Mouse (Mus musculus): ENCODE measurements around the gene Med8. TPM values are rescaled to one million over a fixed set of nuclear protein-coding genes. Genes with fewer than 3 reads are reported as not detected.

Med8 gene
- total and polyA plus RNA-seq, 2 experiments from 2014 or later: 79.6 to 96.2 TPM

GRCm38 (mm10) chr4:118365991-118366390 is 43.1 kb upstream of the Med8 start:
- Histone ChIP-seq H3K27ac (ENCODE audit: low read depth, low read length) (no peak overlapping the region), H3K4me3 (ENCODE audit: low read depth, low read length) (no peak overlapping the region), H3K27me3 (ENCODE audit: insufficient read depth, low read length) (no peaks in the 10 kb centered on the region), H3K4me2 (ENCODE audit: low read depth) (no peak overlapping the region), H3K9ac (no peak overlapping the region), H3K36me3 (ENCODE audit: insufficient read depth) (peaks cover 79% of the 10 kb centered on the region), H3K4me1 (ENCODE audit: insufficient read depth) (no peaks in the 10 kb centered on the region), H3K9me3 (ENCODE audit: low read length) (no peaks in the 10 kb centered on the region)
- WGBS: 90% methylated on average over 14 of the region's 14 CpGs
- TF ChIP-seq CTCF (IDR thresholded peaks at IDR 0.05; ENCODE audit: low read depth): no peak
- no peak for ATAC-seq
- DNase-seq: no peak

- Histone ChIP-seq H3K27ac (ENCODE audit: low read depth, low read length) (no peak overlapping the region), H3K9me3 (ENCODE audit: low read length) (no peaks in the 10 kb centered on the region), H3K9ac (no peak overlapping the region), H3K4me2 (ENCODE audit: low read depth) (no peak overlapping the region), H3K4me1 (ENCODE audit: insufficient read depth) (no peaks in the 10 kb centered on the region), H3K36me3 (ENCODE audit: insufficient read depth) (peaks cover 85% of the 10 kb centered on the region), H3K27me3 (ENCODE audit: insufficient read depth, low read length) (no peaks in the 10 kb centered on the region), H3K4me3 (ENCODE audit: low read depth, low read length) (no peak overlapping the region)
- no peak for TF ChIP-seq CTCF (IDR thresholded peaks at IDR 0.05; ENCODE audit: low read depth)
- no peak for DNase-seq
- no peak for ATAC-seq
- 85% methylated on average over 12 of the region's 12 CpGs for WGBS
Measured at GRCm38 (mm10) chr4:118367551-118367950, 41.6 kb upstream of the Med8 start.

DNA sequence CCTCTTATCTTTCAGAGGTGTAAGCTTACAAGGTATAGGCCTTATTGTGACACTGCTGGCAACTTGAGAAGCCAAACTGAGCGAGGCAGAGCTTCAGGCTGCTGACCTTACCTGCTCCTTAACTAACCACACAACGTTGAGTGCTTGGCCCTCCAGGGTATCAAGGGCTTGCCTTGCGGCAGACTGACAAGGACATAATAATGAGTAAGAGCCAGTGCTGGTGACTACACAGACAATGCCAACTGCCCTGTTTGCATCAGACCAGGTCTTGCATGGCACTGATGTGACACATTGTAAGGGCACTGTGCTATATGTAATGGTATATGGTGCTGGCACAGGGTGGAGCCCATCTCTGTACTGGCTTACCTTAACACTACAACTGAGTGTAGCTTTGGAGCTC is 40.5 kb upstream of the Med8 start:
- Histone ChIP-seq H3K27ac (ENCODE audit: low read depth, low read length) (no peak overlapping the region), H3K36me3 (ENCODE audit: insufficient read depth) (peaks cover 85% of the 10 kb centered on the region), H3K4me2 (ENCODE audit: low read depth) (no peak overlapping the region), H3K9ac (no peak overlapping the region), H3K27me3 (ENCODE audit: insufficient read depth, low read length) (no peaks in the 10 kb centered on the region), H3K4me1 (ENCODE audit: insufficient read depth) (no peaks in the 10 kb centered on the region), H3K4me3 (ENCODE audit: low read depth, low read length) (no peak overlapping the region), H3K9me3 (ENCODE audit: low read length) (no peaks in the 10 kb centered on the region)
- no peak for TF ChIP-seq CTCF (IDR thresholded peaks at IDR 0.05; ENCODE audit: low read depth)
- ATAC-seq (no peak), DNase-seq (no peak)
- 96% methylated on average over 3 of the region's 3 CpGs for WGBS

DNA sequence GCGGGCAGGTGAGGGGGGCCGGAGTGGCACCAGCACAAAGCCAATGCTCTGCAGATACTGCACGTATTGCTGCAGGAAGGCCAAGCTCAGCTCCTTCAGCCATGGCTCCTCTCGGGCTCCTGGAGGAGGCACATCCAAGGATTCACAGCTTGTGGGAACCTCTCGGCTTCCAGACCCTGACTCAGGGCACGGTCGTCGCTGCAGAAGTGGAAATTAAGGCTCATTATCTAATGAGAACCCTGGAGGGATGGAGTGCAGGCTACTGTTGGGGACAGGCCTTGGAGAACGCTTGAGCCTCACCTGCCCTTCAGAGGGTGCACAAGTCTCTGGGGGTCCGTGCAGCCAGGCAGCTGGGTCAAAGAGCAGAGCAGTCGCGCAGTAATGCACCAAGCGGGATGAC is 37.3 kb upstream of the Med8 start:
- no peak for TF ChIP-seq CTCF (IDR thresholded peaks at IDR 0.05; ENCODE audit: low read depth)
- WGBS: 93% methylated on average over 13 of the region's 13 CpGs
- no peak overlapping the region for H3K4me3 ChIP-seq (ENCODE audit: low read depth, low read length)

GRCm38 (mm10) chr4:118375999-118376398 is 33.1 kb upstream of the Med8 start:
- no peak for TF ChIP-seq CTCF (IDR thresholded peaks at IDR 0.05; ENCODE audit: low read depth)
- H3K9me3 ChIP-seq (ENCODE audit: low read length): no peaks in the 10 kb centered on the region
- H3K27ac ChIP-seq (ENCODE audit: low read depth, low read length): no peak overlapping the region
- H3K4me1 ChIP-seq (ENCODE audit: insufficient read depth): no peaks in the 10 kb centered on the region
- no peak overlapping the region for H3K4me2 ChIP-seq (ENCODE audit: low read depth)
- WGBS: 94% methylated on average over 6 of the region's 6 CpGs
- no peak overlapping the region for H3K9ac ChIP-seq
- no peak for DNase-seq
- no peak overlapping the region for H3K4me3 ChIP-seq (ENCODE audit: low read depth, low read length)
- H3K27me3 ChIP-seq (ENCODE audit: insufficient read depth, low read length): no peaks in the 10 kb centered on the region
- peaks cover 97% of the 10 kb centered on the region for H3K36me3 ChIP-seq (ENCODE audit: insufficient read depth)
- no peak for ATAC-seq

More for the DNA sequence above, 37.3 kb upstream of the Med8 start:
- DNase-seq (no peak), ATAC-seq (no peak)
- no peak overlapping the region for H3K4me2 ChIP-seq (ENCODE audit: low read depth)
- no peaks in the 10 kb centered on the region for H3K9me3 ChIP-seq (ENCODE audit: low read length)
- H3K36me3 ChIP-seq (ENCODE audit: insufficient read depth): peaks cover 91% of the 10 kb centered on the region
- H3K27ac ChIP-seq (ENCODE audit: low read depth, low read length): no peak overlapping the region
- H3K27me3 ChIP-seq (ENCODE audit: insufficient read depth, low read length): no peaks in the 10 kb centered on the region
- H3K9ac ChIP-seq: no peak overlapping the region
- H3K4me1 ChIP-seq (ENCODE audit: insufficient read depth): no peaks in the 10 kb centered on the region

DNA sequence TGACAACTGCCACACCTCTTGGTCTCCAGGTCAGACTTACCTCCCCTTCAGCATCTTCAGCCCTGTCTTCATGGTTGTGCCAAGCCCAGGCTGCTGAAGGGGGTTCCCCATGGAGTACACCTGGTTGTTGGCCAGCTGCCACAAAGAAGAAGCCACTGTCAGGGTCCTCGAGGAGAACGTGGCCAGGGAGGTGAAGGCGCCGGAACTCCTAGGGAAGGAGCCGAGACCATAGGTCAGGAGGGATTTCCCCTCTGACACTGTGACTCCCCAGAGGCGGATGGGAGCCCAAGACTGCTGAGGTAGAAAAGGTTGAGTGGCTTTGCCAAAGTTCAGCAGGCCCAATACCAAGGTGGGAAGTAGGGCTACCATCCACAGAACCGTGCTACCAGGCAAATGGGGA is 25.9 kb upstream of the Med8 start:
- 93% methylated on average over 7 of the region's 7 CpGs for WGBS
- peaks cover 99% of the 10 kb centered on the region for H3K36me3 ChIP-seq (ENCODE audit: insufficient read depth)
- no peak for ATAC-seq
- H3K9me3 ChIP-seq (ENCODE audit: low read length): no peaks in the 10 kb centered on the region
- H3K4me1 ChIP-seq (ENCODE audit: insufficient read depth): no peaks in the 10 kb centered on the region
- H3K27ac ChIP-seq (ENCODE audit: low read depth, low read length): no peak overlapping the region
- DNase-seq: no peak
- TF ChIP-seq CTCF (IDR thresholded peaks at IDR 0.05; ENCODE audit: low read depth): no peak
- no peak overlapping the region for H3K4me3 ChIP-seq (ENCODE audit: low read depth, low read length)
- no peak overlapping the region for H3K9ac ChIP-seq
- H3K4me2 ChIP-seq (ENCODE audit: low read depth): no peak overlapping the region
- no peaks in the 10 kb centered on the region for H3K27me3 ChIP-seq (ENCODE audit: insufficient read depth, low read length)

GRCm38 (mm10) chr4:118387316-118387715 is 21.8 kb upstream of the Med8 start:
- H3K27me3 ChIP-seq (ENCODE audit: insufficient read depth, low read length): no peaks in the 10 kb centered on the region
- no peak for TF ChIP-seq CTCF (IDR thresholded peaks at IDR 0.05; ENCODE audit: low read depth)
- no peak overlapping the region for H3K27ac ChIP-seq (ENCODE audit: low read depth, low read length)
- H3K9me3 ChIP-seq (ENCODE audit: low read length): no peaks in the 10 kb centered on the region
- ATAC-seq: no peak
- no peak overlapping the region for H3K9ac ChIP-seq
- 92% methylated on average over 8 of the region's 8 CpGs for WGBS
- no peaks in the 10 kb centered on the region for H3K4me1 ChIP-seq (ENCODE audit: insufficient read depth)
- H3K4me2 ChIP-seq (ENCODE audit: low read depth): no peak overlapping the region
- no peak overlapping the region for H3K4me3 ChIP-seq (ENCODE audit: low read depth, low read length)
- peaks cover 99% of the 10 kb centered on the region for H3K36me3 ChIP-seq (ENCODE audit: insufficient read depth)
- no peak for DNase-seq

DNA sequence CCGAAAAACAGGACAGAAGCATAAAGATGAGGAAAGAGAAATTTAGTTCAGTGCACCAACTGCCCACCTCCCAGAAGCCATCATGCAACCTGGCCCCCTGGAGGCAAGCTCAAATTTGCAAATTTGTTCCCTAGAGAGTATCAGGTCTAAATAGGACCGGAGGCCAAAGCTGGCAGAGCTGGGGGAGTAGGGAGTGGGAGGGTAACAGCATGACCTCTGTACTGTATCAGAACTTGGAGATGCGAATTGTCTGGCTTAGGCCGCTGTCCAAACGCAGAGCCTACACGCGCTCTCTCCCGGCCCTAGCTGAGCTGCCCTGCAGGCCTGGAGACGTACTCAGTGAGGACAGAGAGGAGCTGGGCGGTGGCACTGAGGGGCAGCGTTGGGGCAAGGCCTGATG is 19.0 kb upstream of the Med8 start:
- no peak for TF ChIP-seq CTCF (IDR thresholded peaks at IDR 0.05; ENCODE audit: low read depth)
- Histone ChIP-seq H3K4me1 (ENCODE audit: insufficient read depth) (no peaks in the 10 kb centered on the region), H3K27ac (ENCODE audit: low read depth, low read length) (no peak overlapping the region), H3K36me3 (ENCODE audit: insufficient read depth) (peaks cover 98% of the 10 kb centered on the region), H3K9ac (no peak overlapping the region), H3K27me3 (ENCODE audit: insufficient read depth, low read length) (no peaks in the 10 kb centered on the region), H3K4me2 (ENCODE audit: low read depth) (no peak overlapping the region), H3K4me3 (ENCODE audit: low read depth, low read length) (no peak overlapping the region), H3K9me3 (ENCODE audit: low read length) (no peaks in the 10 kb centered on the region)
- ATAC-seq (no peak), DNase-seq (no peak)
- WGBS: 95% methylated on average over 11 of the region's 11 CpGs
